Mouse (Mus musculus) midbrain, embryonic 16.5 days (tissue): ENCODE measurements around the gene Slc22a1. TPM values are rescaled to one million over a fixed set of nuclear protein-coding genes. Genes with fewer than 3 reads are reported as not detected.

Source experiments
- ATAC-seq: fragments of 200-750 bp; cut with Nextera tagmentation; 2 replicates; pipeline ENCODE4 v1.8.0; 2017; ENCODE audit warnings: moderate TSS enrichment
- H3K27ac ChIP-seq: fragments of 300-500 bp; sonication (generic); 2 replicates; pipeline ENCODE4 v1.5.1; 2014; ENCODE audit warnings: mild to moderate bottlenecking, low read length, mixed read lengths
- H3K27me3 ChIP-seq: fragments of 300-500 bp; sonication (generic); 2 replicates; pipeline ENCODE4 v1.6.1; 2014; ENCODE audit warnings: low read depth, low read length, mixed read lengths; ENCODE audit not compliant: control insufficient read depth, insufficient read depth
- H3K36me3 ChIP-seq: fragments of 300-500 bp; sonication (generic); 2 replicates; pipeline ENCODE4 v1.6.1; 2014; ENCODE audit warnings: mild to moderate bottlenecking, low read length, moderate library complexity, mixed read lengths; ENCODE audit not compliant: control insufficient read depth, insufficient read depth
- H3K4me1 ChIP-seq: fragments of 300-500 bp; sonication (generic); 2 replicates; pipeline ENCODE4 v1.6.1; 2014; ENCODE audit warnings: mild to moderate bottlenecking, low read length, mixed read lengths; ENCODE audit not compliant: control insufficient read depth, insufficient read depth
- H3K4me2 ChIP-seq: fragments of 300-500 bp; sonication (generic); 2 replicates; pipeline ENCODE4 v1.6.1; 2014; ENCODE audit warnings: mild to moderate bottlenecking, low read length, mixed read lengths
- H3K4me3 ChIP-seq: fragments of 300-500 bp; sonication (generic); 2 replicates; pipeline ENCODE4 v1.5.1; 2014; ENCODE audit warnings: low read depth, mild to moderate bottlenecking, low read length, moderate library complexity, mixed read lengths
- H3K9ac ChIP-seq: fragments of 300-500 bp; sonication (generic); 2 replicates; pipeline ENCODE4 v1.6.1; 2014; ENCODE audit warnings: low read depth, low read length, mixed read lengths
- H3K9me3 ChIP-seq: fragments of 300-500 bp; sonication (generic); replicated peaks from 2 replicates; pipeline ENCODE4 v1.6.1; 2014; ENCODE audit warnings: mild to moderate bottlenecking, low read length, mixed read lengths; ENCODE audit not compliant: control insufficient read depth, poor library complexity, severe bottlenecking
- WGBS: fragments of 180-500 bp; shearing (Covaris S2); extraction: QIAGEN DNeasy Blood & Tissue Kit; methylation state at CpG from one replicate; pipeline ENCODE4 v1.1.7; 2014; 5-methylcytosine and 5-hydroxymethylcytosine counted together
- polyA plus RNA-seq: library from polyadenylated mRNA; unstranded; fragments of >200 nt; fragmentation: Nextera tagmentation; extraction: Ambion mirVana; gene quantifications from 2 replicates; pipeline ENCODE4 v1.2.1, GENCODE M21; 2015

Gene Slc22a1
- polyA plus RNA-seq, 1 experiment from 2014 or later, result not detected

DNA sequence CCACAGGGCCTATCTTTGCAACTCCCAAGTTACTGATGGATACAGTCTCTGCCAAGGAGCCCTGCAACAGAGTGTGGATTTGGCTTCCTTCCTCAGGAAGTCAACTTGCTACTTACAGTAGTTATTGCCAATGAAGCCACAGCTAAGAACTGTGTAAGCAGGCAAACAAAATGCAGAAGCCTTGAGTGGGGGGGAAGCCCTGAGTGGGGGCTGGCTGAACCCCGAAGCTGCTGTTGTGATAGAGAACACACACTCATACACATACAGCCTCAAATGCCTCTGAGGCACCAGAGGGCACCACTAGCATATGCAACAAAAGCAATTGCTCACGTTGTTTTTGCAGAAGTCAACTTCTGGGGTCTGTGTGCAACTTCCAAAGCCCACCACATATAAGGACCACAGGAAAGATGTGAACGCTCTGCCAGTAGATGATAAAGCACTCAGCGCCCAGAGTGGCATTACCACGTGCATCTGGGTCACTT is 38.5 kb upstream of the Slc22a1 start:
- 87% methylated on average over 5 of the region's 5 CpGs for WGBS
- ATAC-seq, result no peak
- Histone ChIP-seq H3K36me3 (peaks cover 21% of the 10 kb centered on the region), H3K4me2 (no peak overlapping the region), H3K27ac (no peak overlapping the region), H3K4me3 (no peak overlapping the region), H3K9me3 (no peaks in the 10 kb centered on the region), H3K27me3 (no peaks in the 10 kb centered on the region), H3K9ac (no peak overlapping the region), H3K4me1 (no peaks in the 10 kb centered on the region)

- Histone ChIP-seq H3K9ac (no peak overlapping the region), H3K27ac (no peak overlapping the region), H3K4me2 (no peak overlapping the region), H3K36me3 (peaks cover 25% of the 10 kb centered on the region), H3K27me3 (no peaks in the 10 kb centered on the region), H3K9me3 (no peaks in the 10 kb centered on the region), H3K4me1 (no peaks in the 10 kb centered on the region), H3K4me3 (no peak overlapping the region)
- no peak for ATAC-seq
- 82% methylated on average over 3 of the region's 3 CpGs for WGBS
Observed at GRCm38 (mm10) chr17:12712993-12713392, 37.4 kb upstream of the Slc22a1 start.

DNA sequence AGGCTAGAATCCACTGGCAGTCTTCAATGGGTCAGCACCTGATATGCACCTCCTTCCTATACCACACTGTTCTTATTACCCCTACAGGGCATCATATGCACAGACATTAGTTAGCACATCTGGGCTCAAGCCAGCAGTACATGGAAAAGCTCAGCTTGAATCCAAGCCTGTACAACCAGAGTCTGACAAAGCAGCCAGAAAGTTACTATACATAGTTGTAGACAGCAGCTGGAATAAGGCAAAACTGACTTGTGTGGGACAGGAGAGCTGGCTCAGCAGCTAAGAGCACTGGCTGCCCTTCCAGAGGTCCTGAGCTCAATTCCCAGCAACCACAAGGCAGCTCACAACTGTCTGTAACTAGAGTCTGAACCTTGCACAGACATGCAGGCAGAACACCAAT is 36.6 kb upstream of the Slc22a1 start:
- ATAC-seq, result no peak
- Histone ChIP-seq H3K4me1 (no peaks in the 10 kb centered on the region), H3K27ac (no peak overlapping the region), H3K9ac (no peak overlapping the region), H3K27me3 (no peaks in the 10 kb centered on the region), H3K4me2 (no peak overlapping the region), H3K9me3 (no peaks in the 10 kb centered on the region), H3K4me3 (no peak overlapping the region), H3K36me3 (peaks cover 25% of the 10 kb centered on the region)

- H3K4me1 ChIP-seq, result no peaks in the 10 kb centered on the region
- H3K9ac ChIP-seq, result no peak overlapping the region
- H3K36me3 ChIP-seq, result peaks cover 23% of the 10 kb centered on the region
- ATAC-seq, result no peak
- no peak overlapping the region for H3K27ac ChIP-seq
- 98% methylated on average over 2 of the region's 2 CpGs for WGBS
- H3K4me3 ChIP-seq, result no peak overlapping the region
- no peaks in the 10 kb centered on the region for H3K27me3 ChIP-seq
- H3K9me3 ChIP-seq, result no peaks in the 10 kb centered on the region
- H3K4me2 ChIP-seq, result no peak overlapping the region
Observed at GRCm38 (mm10) chr17:12710976-12711375, 35.3 kb upstream of the Slc22a1 start.

GRCm38 (mm10) chr17:12710050-12710780 is 34.6 kb upstream of the Slc22a1 start:
- 79% methylated on average over 13 of the region's 13 CpGs for WGBS
- no peak overlapping the region for H3K4me3 ChIP-seq
- H3K27me3 ChIP-seq, result no peaks in the 10 kb centered on the region
- H3K4me2 ChIP-seq, result no peak overlapping the region
- H3K9ac ChIP-seq, result no peak overlapping the region
- peaks cover 23% of the 10 kb centered on the region for H3K36me3 ChIP-seq
- no peaks in the 10 kb centered on the region for H3K4me1 ChIP-seq
- H3K27ac ChIP-seq, result no peak overlapping the region
- no peak for ATAC-seq
- H3K9me3 ChIP-seq, result no peaks in the 10 kb centered on the region

- WGBS, result 92% methylated on average over 3 of the region's 3 CpGs
- ATAC-seq, result no peak
- Histone ChIP-seq H3K27ac (no peak overlapping the region), H3K9ac (no peak overlapping the region), H3K27me3 (no peaks in the 10 kb centered on the region), H3K4me3 (no peak overlapping the region), H3K4me1 (no peaks in the 10 kb centered on the region), H3K36me3 (peaks cover 30% of the 10 kb centered on the region), H3K9me3 (no peaks in the 10 kb centered on the region), H3K4me2 (no peak overlapping the region)
Observed at GRCm38 (mm10) chr17:12708398-12708797, 32.8 kb upstream of the Slc22a1 start.

GRCm38 (mm10) chr17:12706590-12707049 is 31.0 kb upstream of the Slc22a1 start:
- no peak overlapping the region for H3K4me2 ChIP-seq
- H3K27me3 ChIP-seq, result no peaks in the 10 kb centered on the region
- 92% methylated on average over 10 of the region's 10 CpGs for WGBS
- H3K27ac ChIP-seq, result no peak overlapping the region
- H3K9ac ChIP-seq, result no peak overlapping the region
- H3K4me1 ChIP-seq, result no peaks in the 10 kb centered on the region
- H3K9me3 ChIP-seq, result no peaks in the 10 kb centered on the region
- H3K36me3 ChIP-seq, result peaks cover 30% of the 10 kb centered on the region
- no peak overlapping the region for H3K4me3 ChIP-seq
- no peak for ATAC-seq

GRCm38 (mm10) chr17:12702901-12703300 is 27.3 kb upstream of the Slc22a1 start:
- H3K36me3 ChIP-seq, result peaks cover 55% of the 10 kb centered on the region
- no peaks in the 10 kb centered on the region for H3K9me3 ChIP-seq
- H3K4me1 ChIP-seq, result no peaks in the 10 kb centered on the region
- no peak overlapping the region for H3K9ac ChIP-seq
- no peak for ATAC-seq
- H3K4me3 ChIP-seq, result no peak overlapping the region
- H3K27ac ChIP-seq, result no peak overlapping the region
- 93% methylated on average over 5 of the region's 5 CpGs for WGBS
- no peaks in the 10 kb centered on the region for H3K27me3 ChIP-seq
- no peak overlapping the region for H3K4me2 ChIP-seq

DNA sequence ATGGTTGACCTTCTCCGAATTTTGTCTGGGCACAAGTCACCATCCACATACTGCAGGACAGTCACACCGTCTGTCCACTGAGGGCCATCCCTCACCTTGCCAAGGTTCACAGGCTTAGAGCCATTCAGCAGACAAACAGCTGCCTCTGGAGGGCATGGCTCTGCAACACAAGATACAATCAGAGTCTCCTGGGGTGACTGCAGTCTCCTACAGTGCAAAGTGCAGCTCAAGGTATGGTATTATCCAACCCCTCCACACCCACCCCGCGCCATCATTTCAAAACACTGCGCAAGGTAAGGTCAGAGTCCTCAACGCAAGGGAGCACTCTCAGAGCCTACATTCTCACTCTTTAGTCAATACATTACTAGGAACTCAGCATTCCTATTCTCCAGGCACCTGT is 24.7 kb upstream of the Slc22a1 start:
- Histone ChIP-seq H3K9ac (no peak overlapping the region), H3K27ac (no peak overlapping the region), H3K36me3 (peaks cover 68% of the 10 kb centered on the region), H3K27me3 (no peaks in the 10 kb centered on the region), H3K9me3 (no peaks in the 10 kb centered on the region), H3K4me3 (no peak overlapping the region), H3K4me2 (no peak overlapping the region), H3K4me1 (no peaks in the 10 kb centered on the region)
- 98% methylated on average over 6 of the region's 6 CpGs for WGBS
- no peak for ATAC-seq
